Mouse (Mus musculus): ENCODE results near the gene Rhoc.

DNA sequence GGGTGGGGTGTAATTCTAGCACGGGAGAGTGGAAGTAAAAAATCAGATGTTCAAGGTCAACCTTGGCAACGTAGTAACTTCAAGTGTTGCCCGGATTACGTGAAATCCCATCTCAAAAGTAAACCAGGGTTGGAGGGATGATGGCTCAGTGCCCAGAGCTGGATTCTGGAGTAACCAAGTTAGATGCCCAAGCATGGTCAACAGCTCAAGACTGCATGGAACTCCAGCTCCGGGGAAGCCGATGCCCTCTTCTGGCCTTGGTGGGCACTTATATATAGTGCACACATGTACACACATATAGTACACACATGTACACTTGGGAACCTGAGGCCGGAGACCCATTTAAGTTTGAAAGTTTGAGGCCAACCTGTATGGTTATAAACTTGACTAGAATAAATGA, 28.0 kb downstream of the Rhoc start:
- TF ChIP-seq POLR2A (IDR thresholded peaks at IDR 0.05; ENCODE audit: borderline replicate concordance, control insufficient read depth, low read depth, low read length): no peak
- no peak for TF ChIP-seq CTCF (IDR thresholded peaks at IDR 0.05; ENCODE audit: control insufficient read depth, insufficient read depth, low read length)

Measured in bone marrow, adult 2 months (tissue).